Mouse (Mus musculus): ENCODE measurements at regions not wholly inside any gene's neighbourhood (a gene's known extent, or its start where the extent isn't known, plus 50 kb on each side); places are given as distances from the start of the nearest gene placed in this dataset.
A peak's percentile ranks its signal among the peaks of the same experiment; 100 is the strongest.

GRCm38 (mm10) chr2:61247956-61248355 lies 285.0 kb upstream of the Rbms1 start:
- H3K4me3 ChIP-seq (replicated peaks): no peak overlapping the region
- no peak overlapping the region for H3K9ac ChIP-seq
- no peaks in the 10 kb centered on the region for H3K9me3 ChIP-seq
- no peak overlapping the region for H3K27ac ChIP-seq
- ATAC-seq: no peak
- WGBS: 76% methylated on average over 4 of the region's 4 CpGs
- no peaks in the 10 kb centered on the region for H3K27me3 ChIP-seq (replicated peaks)
- no peak overlapping the region for H3K4me2 ChIP-seq (replicated peaks)
- no peaks in the 10 kb centered on the region for H3K4me1 ChIP-seq (replicated peaks)
- no peaks in the 10 kb centered on the region for H3K36me3 ChIP-seq

GRCm38 (mm10) chr2:61247336-61247735 lies 284.3 kb upstream of the Rbms1 start:
- Histone ChIP-seq H3K9ac (no peak overlapping the region), H3K27ac (no peak overlapping the region), H3K9me3 (no peaks in the 10 kb centered on the region), H3K4me2 (replicated peaks) (no peak overlapping the region), H3K36me3 (no peaks in the 10 kb centered on the region), H3K27me3 (replicated peaks) (no peaks in the 10 kb centered on the region), H3K4me3 (replicated peaks) (no peak overlapping the region), H3K4me1 (replicated peaks) (no peaks in the 10 kb centered on the region)
- WGBS: 48% methylated on average over 2 of the region's 2 CpGs
- no peak for ATAC-seq

DNA sequence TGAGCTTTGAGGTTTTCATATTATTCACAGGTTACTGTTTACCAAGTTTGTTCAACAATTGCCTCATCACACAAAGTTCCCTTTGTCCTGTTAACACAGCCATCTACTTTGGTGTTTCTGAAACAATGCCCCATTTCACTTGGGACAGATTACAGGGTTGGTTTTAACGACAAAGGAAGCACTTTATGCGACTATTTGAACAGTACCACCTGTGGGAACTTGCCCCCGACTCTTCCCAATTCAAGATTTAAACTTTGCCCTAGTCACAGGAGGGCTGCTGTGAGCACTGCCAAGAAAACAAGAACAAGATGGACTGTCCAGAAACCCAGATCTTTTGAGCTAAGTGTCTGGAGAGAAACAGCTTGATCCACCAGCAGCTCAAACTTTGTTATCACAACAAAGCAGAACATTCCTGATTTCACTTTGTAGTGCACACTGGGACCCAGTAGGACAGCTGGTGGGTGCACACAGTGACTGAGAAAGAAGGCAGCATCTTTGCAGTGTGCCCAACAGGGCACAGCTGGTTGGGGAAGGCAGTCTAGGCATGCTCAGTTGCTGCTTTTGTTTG lies 283.8 kb upstream of the Rbms1 start:
- WGBS: 15% methylated on average over 3 of the region's 3 CpGs
- ATAC-seq: no peak

GRCm38 (mm10) chr2:61245526-61245925 lies 282.5 kb upstream of the Rbms1 start:
- Histone ChIP-seq H3K27me3 (replicated peaks) (no peaks in the 10 kb centered on the region), H3K9me3 (no peaks in the 10 kb centered on the region), H3K4me3 (replicated peaks) (no peak overlapping the region), H3K4me2 (replicated peaks) (no peak overlapping the region), H3K4me1 (replicated peaks) (no peaks in the 10 kb centered on the region), H3K9ac (no peak overlapping the region), H3K27ac (no peak overlapping the region), H3K36me3 (no peaks in the 10 kb centered on the region)
- WGBS: 45% methylated on average over 7 of the region's 7 CpGs
- peak; percentile 51 for ATAC-seq

More for the DNA sequence above, 283.8 kb upstream of the Rbms1 start:
- no peaks in the 10 kb centered on the region for H3K4me1 ChIP-seq (replicated peaks)
- H3K9me3 ChIP-seq: no peaks in the 10 kb centered on the region
- H3K9ac ChIP-seq: no peak overlapping the region
- H3K4me2 ChIP-seq (replicated peaks): no peak overlapping the region
- H3K27ac ChIP-seq: no peak overlapping the region
- no peak overlapping the region for H3K4me3 ChIP-seq (replicated peaks)
- H3K27me3 ChIP-seq (replicated peaks): no peaks in the 10 kb centered on the region
- H3K36me3 ChIP-seq: no peaks in the 10 kb centered on the region

GRCm38 (mm10) chr2:61221676-61222075 lies 258.7 kb upstream of the Rbms1 start:
- no peak overlapping the region for H3K9ac ChIP-seq
- H3K4me2 ChIP-seq (replicated peaks): no peak overlapping the region
- no peak overlapping the region for H3K4me3 ChIP-seq (replicated peaks)
- no peaks in the 10 kb centered on the region for H3K36me3 ChIP-seq
- H3K4me1 ChIP-seq (replicated peaks): no peaks in the 10 kb centered on the region
- no peaks in the 10 kb centered on the region for H3K27me3 ChIP-seq (replicated peaks)
- 51% methylated on average over 3 of the region's 3 CpGs for WGBS
- H3K9me3 ChIP-seq: no peaks in the 10 kb centered on the region
- no peak for ATAC-seq
- no peak overlapping the region for H3K27ac ChIP-seq

DNA sequence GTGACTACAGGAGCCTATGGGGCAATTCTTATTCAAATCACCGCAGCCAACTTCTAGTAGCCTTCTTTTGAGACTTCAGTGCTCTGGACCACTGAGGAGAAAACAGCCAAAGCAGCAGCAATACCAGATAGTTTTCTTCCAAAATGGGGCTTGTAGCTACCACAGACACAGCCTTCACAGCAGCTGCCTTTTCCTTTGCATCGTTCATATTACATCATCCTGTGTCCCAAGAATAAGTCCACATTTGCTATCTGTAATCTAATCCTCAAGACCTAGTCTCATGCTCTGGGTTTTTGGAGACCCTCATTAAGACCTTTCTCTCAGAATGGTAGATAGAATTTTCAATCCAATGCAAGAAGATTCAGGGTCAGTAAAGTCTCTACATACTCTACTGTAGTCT lies 258.2 kb upstream of the Rbms1 start:
- Histone ChIP-seq H3K4me1 (replicated peaks) (no peaks in the 10 kb centered on the region), H3K27me3 (replicated peaks) (no peaks in the 10 kb centered on the region), H3K4me3 (replicated peaks) (no peak overlapping the region), H3K9ac (no peak overlapping the region), H3K27ac (no peak overlapping the region), H3K36me3 (no peaks in the 10 kb centered on the region), H3K9me3 (no peaks in the 10 kb centered on the region), H3K4me2 (replicated peaks) (no peak overlapping the region)
- ATAC-seq: no peak
- WGBS: 85% methylated on average over 2 of the region's 2 CpGs

GRCm38 (mm10) chr2:61213951-61214350 lies 251.0 kb upstream of the Rbms1 start:
- no peak overlapping the region for H3K9ac ChIP-seq

GRCm38 (mm10) chr2:61201387-61201786 lies 238.4 kb upstream of the Rbms1 start:
- no peak overlapping the region for H3K4me3 ChIP-seq (replicated peaks)
- no peak overlapping the region for H3K9ac ChIP-seq
- H3K36me3 ChIP-seq: no peaks in the 10 kb centered on the region
- H3K27me3 ChIP-seq (replicated peaks): no peaks in the 10 kb centered on the region
- H3K4me2 ChIP-seq (replicated peaks): no peak overlapping the region
- no peaks in the 10 kb centered on the region for H3K4me1 ChIP-seq (replicated peaks)
- no peak for ATAC-seq
- H3K27ac ChIP-seq: no peak overlapping the region
- no peaks in the 10 kb centered on the region for H3K9me3 ChIP-seq

More at GRCm38 (mm10) chr2:61213951-61214350, 251.0 kb upstream of the Rbms1 start:
- Histone ChIP-seq H3K36me3 (no peaks in the 10 kb centered on the region), H3K27ac (no peak overlapping the region), H3K4me3 (replicated peaks) (no peak overlapping the region), H3K4me2 (replicated peaks) (no peak overlapping the region), H3K9me3 (no peaks in the 10 kb centered on the region), H3K4me1 (replicated peaks) (no peaks in the 10 kb centered on the region), H3K27me3 (replicated peaks) (no peaks in the 10 kb centered on the region)
- ATAC-seq: no peak
- WGBS: 87% methylated on average over 1 of the region's 1 CpGs

DNA sequence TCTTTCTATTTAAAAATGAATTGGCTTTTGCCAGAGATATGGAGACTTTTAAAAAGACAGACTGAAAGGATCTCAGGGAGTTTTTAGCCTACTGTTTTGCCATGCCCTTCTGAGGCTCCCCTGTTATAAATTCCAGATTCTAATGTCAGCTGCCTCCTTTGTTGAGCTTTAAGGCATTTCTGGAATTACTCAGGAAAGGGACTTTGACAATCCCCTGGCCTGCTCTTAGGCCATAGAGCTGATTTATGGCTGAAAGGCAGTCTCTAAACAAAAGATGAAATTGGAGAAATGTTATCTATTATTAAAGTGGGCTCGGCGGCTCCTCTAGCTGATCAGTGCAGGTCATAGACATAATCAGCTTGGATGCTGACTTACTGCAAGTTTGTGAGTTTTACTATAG lies 231.0 kb upstream of the Rbms1 start:
- Histone ChIP-seq H3K27ac (no peak overlapping the region), H3K9me3 (no peaks in the 10 kb centered on the region), H3K27me3 (replicated peaks) (no peaks in the 10 kb centered on the region), H3K4me1 (replicated peaks) (no peaks in the 10 kb centered on the region), H3K4me2 (replicated peaks) (no peak overlapping the region), H3K4me3 (replicated peaks) (no peak overlapping the region), H3K9ac (no peak overlapping the region), H3K36me3 (no peaks in the 10 kb centered on the region)
- no peak for ATAC-seq
- 12% methylated on average over 2 of the region's 2 CpGs for WGBS

DNA sequence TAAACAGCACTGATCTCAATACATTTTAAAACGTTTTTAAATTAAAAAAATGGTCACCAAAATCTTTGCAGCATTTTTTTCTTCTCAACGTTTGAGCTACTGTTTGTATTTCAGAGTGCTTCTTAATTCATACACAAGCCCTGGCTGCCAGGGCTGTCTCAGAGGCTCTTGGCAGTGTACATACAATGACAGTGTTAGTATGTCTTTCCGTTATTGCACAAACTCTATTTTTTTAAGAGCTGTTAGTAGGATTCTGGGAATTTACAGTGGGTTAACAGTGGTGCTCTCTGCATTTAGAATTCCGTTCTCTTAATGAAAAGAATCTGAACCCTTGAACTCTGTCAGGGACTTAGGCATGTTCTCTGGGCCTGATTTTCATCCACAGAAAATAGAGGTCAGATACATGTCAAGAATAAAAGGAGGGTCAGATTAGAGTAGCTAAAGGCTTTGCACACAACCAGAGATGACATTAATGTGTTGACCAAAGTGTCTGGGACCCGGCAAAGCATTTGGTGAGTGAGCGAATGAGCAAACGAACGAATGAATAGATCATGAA lies 219.5 kb upstream of the Rbms1 start:
- Histone ChIP-seq H3K4me3 (replicated peaks) (no peak overlapping the region), H3K4me1 (replicated peaks) (no peaks in the 10 kb centered on the region), H3K27me3 (replicated peaks) (no peaks in the 10 kb centered on the region), H3K4me2 (replicated peaks) (no peak overlapping the region), H3K27ac (no peak overlapping the region), H3K9me3 (no peaks in the 10 kb centered on the region), H3K9ac (no peak overlapping the region), H3K36me3 (no peaks in the 10 kb centered on the region)
- 47% methylated on average over 8 of the region's 8 CpGs for WGBS
- no peak for ATAC-seq

DNA sequence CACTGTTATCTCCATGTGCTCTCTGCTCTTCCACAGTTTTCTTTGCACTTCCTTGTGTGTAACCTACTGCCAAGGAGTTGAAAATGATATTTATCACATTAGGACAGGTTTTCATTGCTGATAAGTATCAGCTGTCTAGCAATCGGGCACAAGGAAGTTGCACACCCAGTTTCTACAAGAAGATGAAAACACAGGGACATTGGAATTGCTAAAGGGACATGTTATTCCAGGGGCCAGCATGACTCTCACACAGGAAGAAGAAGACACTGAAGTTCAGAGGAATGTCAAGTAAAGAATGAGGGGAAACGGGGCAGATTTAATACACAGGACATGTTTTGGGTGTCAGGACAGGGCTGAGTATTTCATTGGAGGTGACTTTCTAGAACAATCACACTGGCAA lies 214.8 kb upstream of the Rbms1 start:
- H3K9me3 ChIP-seq: no peaks in the 10 kb centered on the region
- no peak overlapping the region for H3K9ac ChIP-seq
- no peak overlapping the region for H3K4me2 ChIP-seq (replicated peaks)
- 55% methylated on average over 2 of the region's 2 CpGs for WGBS
- H3K4me1 ChIP-seq (replicated peaks): 0 out of 2 replicates have a peak, but pooled peaks cover 6% of the 10 kb centered on the region
- H3K27me3 ChIP-seq (replicated peaks): no peaks in the 10 kb centered on the region
- no peak overlapping the region for H3K27ac ChIP-seq
- H3K4me3 ChIP-seq (replicated peaks): no peak overlapping the region
- ATAC-seq: no peak
- H3K36me3 ChIP-seq: no peaks in the 10 kb centered on the region

DNA sequence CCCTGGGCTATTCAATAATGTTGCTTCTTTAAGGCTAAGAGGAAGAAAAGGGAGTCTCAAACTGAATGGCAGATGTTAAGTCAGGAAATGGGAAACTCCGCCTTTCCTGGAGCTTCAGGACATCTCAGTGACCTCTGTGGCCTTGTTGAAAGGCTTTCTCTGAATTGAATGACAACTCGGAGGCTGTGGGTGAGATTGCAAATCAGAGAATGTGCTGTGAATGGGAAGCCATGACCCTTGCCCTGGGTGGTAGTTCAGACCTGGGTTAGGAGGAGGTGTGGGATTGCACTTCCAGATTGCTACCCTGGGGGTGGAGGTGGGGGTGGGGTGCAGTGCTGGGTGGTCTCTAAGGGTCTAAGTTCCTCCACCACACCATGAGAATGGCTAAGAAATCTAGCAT lies 213.8 kb upstream of the Rbms1 start:
- no peak overlapping the region for H3K4me2 ChIP-seq (replicated peaks)
- no peak overlapping the region for H3K9ac ChIP-seq
- 18% methylated on average over 2 of the region's 2 CpGs for WGBS
- no peaks in the 10 kb centered on the region for H3K9me3 ChIP-seq
- no peak overlapping the region for H3K4me3 ChIP-seq (replicated peaks)
- 0 out of 2 replicates have a peak, but pooled peaks cover 6% of the 10 kb centered on the region for H3K4me1 ChIP-seq (replicated peaks)
- no peaks in the 10 kb centered on the region for H3K27me3 ChIP-seq (replicated peaks)
- ATAC-seq: no peak
- no peaks in the 10 kb centered on the region for H3K36me3 ChIP-seq
- no peak overlapping the region for H3K27ac ChIP-seq

- Histone ChIP-seq H3K27me3 (replicated peaks) (no peaks in the 10 kb centered on the region), H3K9ac (no peak overlapping the region), H3K4me2 (replicated peaks) (no peak overlapping the region), H3K4me3 (replicated peaks) (no peak overlapping the region), H3K36me3 (no peaks in the 10 kb centered on the region), H3K27ac (no peak overlapping the region), H3K4me1 (replicated peaks) (0 out of 2 replicates have a peak, but pooled peaks cover 6% of the 10 kb centered on the region), H3K9me3 (no peaks in the 10 kb centered on the region)
- no peak for ATAC-seq
- WGBS: 54% methylated on average over 2 of the region's 2 CpGs
Measured at GRCm38 (mm10) chr2:61173581-61173980, 210.6 kb upstream of the Rbms1 start.
